Mouse (Mus musculus): ENCODE measurements around the gene Fxyd7. TPM values are rescaled to one million over a fixed set of nuclear protein-coding genes. Genes with fewer than 3 reads are reported as not detected.

Fxyd7 gene
- polyA plus RNA-seq, 1 experiment, result not detected

GRCm38 (mm10) chr7:31073546-31073945, 22.3 kb upstream of the Fxyd7 start:
- Histone ChIP-seq H3K4me2 (ENCODE audit: low read depth) (no peak overlapping the region), H3K27me3 (ENCODE audit: control insufficient read depth, insufficient read depth, insufficient read length) (peaks cover 13% of the 10 kb centered on the region), H3K79me2 (ENCODE audit: control insufficient read depth, insufficient read depth) (no peaks in the 10 kb centered on the region), H3K36me3 (ENCODE audit: control insufficient read depth, insufficient read depth) (no peaks in the 10 kb centered on the region), H3ac (ENCODE audit: control insufficient read depth, insufficient read length) (no peak overlapping the region), H3K4me3 (no peak overlapping the region)
- TF ChIP-seq SRF (IDR thresholded peaks at IDR 0.05; ENCODE audit: control insufficient read depth, insufficient read length, low read depth) (no peak), CEBPB (IDR thresholded peaks at IDR 0.05; ENCODE audit: insufficient read depth, poor library complexity, severe bottlenecking) (no peak), TCF12 (IDR thresholded peaks at IDR 0.05; ENCODE audit: insufficient read depth, poor library complexity, severe bottlenecking) (no peak), E2F4 (IDR thresholded peaks at IDR 0.05; ENCODE audit: insufficient read depth) (no peak), MYOG (IDR thresholded peaks at IDR 0.05; ENCODE audit: control insufficient read depth in 1 of 3, insufficient read depth in 1 of 3, insufficient read length in 2 of 3, low read depth in 2 of 3) (no peak), MYOD1 (IDR thresholded peaks at IDR 0.05; ENCODE audit: control insufficient read depth in 1 of 3, insufficient read length in 2 of 3, low read depth in 2 of 3) (no peak), REST (IDR thresholded peaks at IDR 0.05; ENCODE audit: insufficient read depth, insufficient read length) (no peak), TCF3 (IDR thresholded peaks at IDR 0.05; ENCODE audit: insufficient read length, low read depth) (no peak), POLR2AphosphoS2 (IDR thresholded peaks at IDR 0.05; ENCODE audit: insufficient read length, low read depth) (no peak), MAX (IDR thresholded peaks at IDR 0.05; ENCODE audit: low read depth) (no peak), USF1 (IDR thresholded peaks at IDR 0.05; ENCODE audit: low read depth) (no peak)

GRCm38 (mm10) chr7:31072326-31072725, 21.1 kb upstream of the Fxyd7 start:
- Histone ChIP-seq H3K4me3 (no peak overlapping the region), H3K79me2 (ENCODE audit: control insufficient read depth, insufficient read depth) (no peaks in the 10 kb centered on the region), H3K4me2 (ENCODE audit: low read depth) (no peak overlapping the region), H3K27me3 (ENCODE audit: control insufficient read depth, insufficient read depth, insufficient read length) (peaks cover 15% of the 10 kb centered on the region), H3ac (ENCODE audit: control insufficient read depth, insufficient read length) (no peak overlapping the region), H3K36me3 (ENCODE audit: control insufficient read depth, insufficient read depth) (no peaks in the 10 kb centered on the region)
- TF ChIP-seq E2F4 (IDR thresholded peaks at IDR 0.05; ENCODE audit: insufficient read depth) (no peak), MAX (IDR thresholded peaks at IDR 0.05; ENCODE audit: low read depth) (no peak), USF1 (IDR thresholded peaks at IDR 0.05; ENCODE audit: low read depth) (no peak), TCF12 (IDR thresholded peaks at IDR 0.05; ENCODE audit: insufficient read depth, poor library complexity, severe bottlenecking) (no peak), REST (IDR thresholded peaks at IDR 0.05; ENCODE audit: insufficient read depth, insufficient read length) (no peak), POLR2AphosphoS2 (IDR thresholded peaks at IDR 0.05; ENCODE audit: insufficient read length, low read depth) (no peak), MYOG (IDR thresholded peaks at IDR 0.05; ENCODE audit: control insufficient read depth in 1 of 3, insufficient read depth in 1 of 3, insufficient read length in 2 of 3, low read depth in 2 of 3) (no peak)

- TF ChIP-seq REST (IDR thresholded peaks at IDR 0.05; ENCODE audit: insufficient read depth, insufficient read length) (no peak), SRF (IDR thresholded peaks at IDR 0.05; ENCODE audit: control insufficient read depth, insufficient read length, low read depth) (no peak), TCF12 (IDR thresholded peaks at IDR 0.05; ENCODE audit: insufficient read depth, poor library complexity, severe bottlenecking) (no peak), MYOD1 (IDR thresholded peaks at IDR 0.05; ENCODE audit: control insufficient read depth in 1 of 3, insufficient read length in 2 of 3, low read depth in 2 of 3) (no peak), USF1 (IDR thresholded peaks at IDR 0.05; ENCODE audit: low read depth) (no peak), CEBPB (IDR thresholded peaks at IDR 0.05; ENCODE audit: insufficient read depth, poor library complexity, severe bottlenecking) (no peak), MYOG (IDR thresholded peaks at IDR 0.05; ENCODE audit: control insufficient read depth in 1 of 3, insufficient read depth in 1 of 3, insufficient read length in 2 of 3, low read depth in 2 of 3) (no peak), POLR2AphosphoS2 (IDR thresholded peaks at IDR 0.05; ENCODE audit: insufficient read length, low read depth) (no peak), E2F4 (IDR thresholded peaks at IDR 0.05; ENCODE audit: insufficient read depth) (no peak), MAX (IDR thresholded peaks at IDR 0.05; ENCODE audit: low read depth) (no peak), TCF3 (IDR thresholded peaks at IDR 0.05; ENCODE audit: insufficient read length, low read depth) (no peak), POLR2A (IDR thresholded peaks at IDR 0.05; ENCODE audit: insufficient read length, low read depth) (no peak)
- Histone ChIP-seq H3K79me2 (ENCODE audit: control insufficient read depth, insufficient read depth) (no peaks in the 10 kb centered on the region), H3K36me3 (ENCODE audit: control insufficient read depth, insufficient read depth) (no peaks in the 10 kb centered on the region), H3K27me3 (ENCODE audit: control insufficient read depth, insufficient read depth, insufficient read length) (peaks cover 11% of the 10 kb centered on the region), H3ac (ENCODE audit: control insufficient read depth, insufficient read length) (no peak overlapping the region), H3K4me2 (ENCODE audit: low read depth) (no peak overlapping the region), H3K4me3 (no peak overlapping the region)
Observed at GRCm38 (mm10) chr7:31070324-31070723, 19.1 kb upstream of the Fxyd7 start.

GRCm38 (mm10) chr7:31069491-31069890, 18.2 kb upstream of the Fxyd7 start:
- Histone ChIP-seq H3K27me3 (ENCODE audit: control insufficient read depth, insufficient read depth, insufficient read length) (peaks cover 11% of the 10 kb centered on the region), H3K79me2 (ENCODE audit: control insufficient read depth, insufficient read depth) (no peaks in the 10 kb centered on the region), H3ac (ENCODE audit: control insufficient read depth, insufficient read length) (no peak overlapping the region), H3K4me3 (no peak overlapping the region), H3K4me2 (ENCODE audit: low read depth) (no peak overlapping the region), H3K36me3 (ENCODE audit: control insufficient read depth, insufficient read depth) (no peaks in the 10 kb centered on the region)
- no peak for TF ChIP-seq REST (IDR thresholded peaks at IDR 0.05; ENCODE audit: insufficient read depth, insufficient read length)
- no peak for TF ChIP-seq USF1 (IDR thresholded peaks at IDR 0.05; ENCODE audit: low read depth)
- TF ChIP-seq SRF (IDR thresholded peaks at IDR 0.05; ENCODE audit: control insufficient read depth, insufficient read length, low read depth), result no peak
- TF ChIP-seq TCF3 (IDR thresholded peaks at IDR 0.05; ENCODE audit: insufficient read length, low read depth), result no peak
- no peak for TF ChIP-seq TCF12 (IDR thresholded peaks at IDR 0.05; ENCODE audit: insufficient read depth, poor library complexity, severe bottlenecking)
- no peak for TF ChIP-seq POLR2AphosphoS2 (IDR thresholded peaks at IDR 0.05; ENCODE audit: insufficient read length, low read depth)
- no peak for TF ChIP-seq E2F4 (IDR thresholded peaks at IDR 0.05; ENCODE audit: insufficient read depth)
- no peak for TF ChIP-seq MAX (IDR thresholded peaks at IDR 0.05; ENCODE audit: low read depth)
- no peak for TF ChIP-seq MYOD1 (IDR thresholded peaks at IDR 0.05; ENCODE audit: control insufficient read depth in 1 of 3, insufficient read length in 2 of 3, low read depth in 2 of 3)
- TF ChIP-seq MYOG (IDR thresholded peaks at IDR 0.05; ENCODE audit: control insufficient read depth in 1 of 3, insufficient read depth in 1 of 3, insufficient read length in 2 of 3, low read depth in 2 of 3), result no peak
- no peak for TF ChIP-seq POLR2A (IDR thresholded peaks at IDR 0.05; ENCODE audit: insufficient read length, low read depth)
- no peak for TF ChIP-seq CEBPB (IDR thresholded peaks at IDR 0.05; ENCODE audit: insufficient read depth, poor library complexity, severe bottlenecking)

All from myocyte (in vitro differentiated cells).